Mouse (Mus musculus): ENCODE measurements around the gene Hoxd10. TPM values are rescaled to one million over a fixed set of nuclear protein-coding genes. Genes with fewer than 3 reads are reported as not detected.

The Hoxd10 gene
- total RNA-seq, 2 experiments from 2014 or later = not detected

Small RNA genes within 50 kb of the gene (microRNA-seq; reads per million reads assigned to microRNA genes)
- gene Gm44463 (0 reads per million in 2 experiments), gene Mir10b (10.7 to 11.6 reads per million in 2 experiments)

Other genes with a start within 250 kb of the Hoxd10 start
- 10 to 100 TPM; 55.3 to 55.4 TPM for gene Lnpk, start 112.5 kb upstream of the Hoxd10 start, total RNA-seq (2021)
- gene Evx2, start 32.4 kb upstream of the Hoxd10 start, total RNA-seq (2021) = not detected
- not detected for gene Hoxd13, start 23.6 kb upstream of the Hoxd10 start, total RNA-seq (2021)
- gene Hoxd12, start 16.9 kb upstream of the Hoxd10 start, total RNA-seq (2021) = not detected
- not detected for gene Hoxd11, start 12.4 kb upstream of the Hoxd10 start, total RNA-seq (2021)
- not detected for gene Hoxd9, start 5.8 kb downstream of the Hoxd10 start, total RNA-seq (2021)
- not detected for gene Hoxd8, start 12.7 kb downstream of the Hoxd10 start, total RNA-seq (2021)
- gene Hoxd3, start 20.0 kb downstream of the Hoxd10 start, total RNA-seq (2021) = not detected
- not detected for gene Hoxd4, start 20.0 kb downstream of the Hoxd10 start, total RNA-seq (2021)
- gene Gm28230, start 34.8 kb downstream of the Hoxd10 start, total RNA-seq (2021) = not detected
- gene Hoxd1, start 71.1 kb downstream of the Hoxd10 start, total RNA-seq (2021) = under 1 TPM in 1 of 2 experiments, not detected in 1; 0.17 TPM
- 10 to 100 TPM; 36.5 to 43.4 TPM for gene Mtx2, start 133.9 kb downstream of the Hoxd10 start, total RNA-seq (2021)